Mouse (Mus musculus) midbrain, embryonic 15.5 days (tissue): Measurements from ENCODE around the gene Ccser2. TPM values are rescaled to one million over a fixed set of nuclear protein-coding genes. Genes with fewer than 3 reads are reported as not detected.
A peak's percentile ranks its signal among the peaks of the same experiment; 100 is the strongest.

ENCODE experiments used
- ATAC-seq: fragments of 200-750 bp; cut with Nextera tagmentation; replicated peaks from 2 replicates; pipeline ENCODE4 v1.8.0; 2017; ENCODE audit warnings: moderate TSS enrichment
- H3K27ac ChIP-seq: fragments of 300-500 bp; sonication (generic); 2 replicates; pipeline ENCODE4 v1.5.1; 2015; ENCODE audit warnings: mild to moderate bottlenecking, inconsistent platforms
- H3K27me3 ChIP-seq: fragments of 300-500 bp; sonication (generic); replicated peaks from 2 replicates; pipeline ENCODE4 v1.6.1; 2015; ENCODE audit warnings: inconsistent platforms
- H3K36me3 ChIP-seq: fragments of 300-500 bp; sonication (generic); replicated peaks from 2 replicates; pipeline ENCODE4 v1.6.1; 2015; ENCODE audit warnings: inconsistent platforms
- H3K4me1 ChIP-seq: fragments of 300-500 bp; sonication (generic); 2 replicates; pipeline ENCODE4 v1.6.1; 2015; ENCODE audit warnings: inconsistent platforms
- H3K4me2 ChIP-seq: fragments of 300-500 bp; sonication (generic); 2 replicates; pipeline ENCODE4 v1.6.1; 2015; ENCODE audit warnings: inconsistent platforms, mild to moderate bottlenecking, moderate library complexity
- H3K4me3 ChIP-seq: fragments of 300-500 bp; sonication (generic); 2 replicates; pipeline ENCODE4 v1.5.1; 2015; ENCODE audit warnings: mild to moderate bottlenecking, inconsistent platforms
- H3K9ac ChIP-seq: fragments of 300-500 bp; sonication (generic); 2 replicates; pipeline ENCODE4 v1.6.1; 2015; ENCODE audit warnings: mild to moderate bottlenecking, inconsistent platforms
- H3K9me3 ChIP-seq: fragments of 300-500 bp; sonication (generic); 2 replicates; pipeline ENCODE4 v1.6.1; 2016; ENCODE audit warnings: inconsistent platforms
- WGBS: fragments of 180-500 bp; shearing (Covaris S2); methylation state at CpG from one replicate; pipeline ENCODE4 v1.1.7; 2015; ENCODE audit warnings: mixed read lengths; 5-methylcytosine and 5-hydroxymethylcytosine counted together
- polyA plus RNA-seq: library from polyadenylated mRNA; unstranded; fragments of >200 nt; fragmentation: Nextera tagmentation; extraction: Ambion mirVana; gene quantifications from 2 replicates; pipeline ENCODE4 v1.2.1, GENCODE M21; 2015

Gene Ccser2
- polyA plus RNA-seq, 1 experiment from 2014 or later = 101 TPM

GRCm38 (mm10) chr14:36969861-36970420 lies 1.4 kb upstream of the Ccser2 start:
- H3K4me3 ChIP-seq = no peak overlapping the region
- WGBS = 93% methylated on average over 3 of the region's 3 CpGs
- H3K27ac ChIP-seq = no peak overlapping the region
- no peaks in the 10 kb centered on the region for H3K36me3 ChIP-seq
- no peak for ATAC-seq
- H3K9me3 ChIP-seq = no peaks in the 10 kb centered on the region
- H3K9ac ChIP-seq = no peak overlapping the region
- H3K27me3 ChIP-seq = no peaks in the 10 kb centered on the region
- H3K4me2 ChIP-seq = no peak overlapping the region
- H3K4me1 ChIP-seq = peaks cover 27% of the 10 kb centered on the region

GRCm38 (mm10) chr14:36968076-36968627 lies 425 bp downstream of the Ccser2 start:
- peak overlapping the region; percentile 52 for H3K4me2 ChIP-seq
- H3K9me3 ChIP-seq = no peaks in the 10 kb centered on the region
- under 1% methylated on average over 49 of the region's 49 CpGs for WGBS
- peak overlapping the region; percentile 88 for H3K27ac ChIP-seq
- peak overlapping the region; percentile 83 for H3K4me3 ChIP-seq
- ATAC-seq = peak; percentile 87
- no peaks in the 10 kb centered on the region for H3K36me3 ChIP-seq
- no peaks in the 10 kb centered on the region for H3K27me3 ChIP-seq
- peaks cover 27% of the 10 kb centered on the region for H3K4me1 ChIP-seq
- peak overlapping the region; percentile 84 for H3K9ac ChIP-seq

- Histone ChIP-seq H3K36me3 (no peaks in the 10 kb centered on the region), H3K4me3 (no peak overlapping the region), H3K4me1 (peaks cover 27% of the 10 kb centered on the region), H3K27ac (no peak overlapping the region), H3K4me2 (no peak overlapping the region), H3K27me3 (no peaks in the 10 kb centered on the region), H3K9me3 (no peaks in the 10 kb centered on the region), H3K9ac (no peak overlapping the region)
- 61% methylated on average over 3 of the region's 3 CpGs for WGBS
- no peak for ATAC-seq
Observed at GRCm38 (mm10) chr14:36965421-36965820, 3.2 kb downstream of the Ccser2 start.

GRCm38 (mm10) chr14:36962477-36962876 lies 6.1 kb downstream of the Ccser2 start:
- Histone ChIP-seq H3K9ac (no peak overlapping the region), H3K9me3 (no peaks in the 10 kb centered on the region), H3K4me3 (no peak overlapping the region), H3K36me3 (no peaks in the 10 kb centered on the region), H3K27ac (no peak overlapping the region), H3K27me3 (no peaks in the 10 kb centered on the region), H3K4me1 (peaks cover 20% of the 10 kb centered on the region), H3K4me2 (no peak overlapping the region)
- 96% methylated on average over 2 of the region's 2 CpGs for WGBS
- ATAC-seq = no peak

GRCm38 (mm10) chr14:36957719-36958118 lies 10.9 kb downstream of the Ccser2 start:
- no peaks in the 10 kb centered on the region for H3K4me1 ChIP-seq
- H3K4me2 ChIP-seq = no peak overlapping the region
- no peak overlapping the region for H3K9ac ChIP-seq
- 96% methylated on average over 6 of the region's 6 CpGs for WGBS
- ATAC-seq = no peak
- H3K27me3 ChIP-seq = no peaks in the 10 kb centered on the region
- H3K27ac ChIP-seq = no peak overlapping the region
- H3K36me3 ChIP-seq = no peaks in the 10 kb centered on the region
- H3K9me3 ChIP-seq = no peaks in the 10 kb centered on the region
- no peak overlapping the region for H3K4me3 ChIP-seq

- 85% methylated on average over 6 of the region's 6 CpGs for WGBS
- H3K9me3 ChIP-seq = no peaks in the 10 kb centered on the region
- no peak overlapping the region for H3K4me3 ChIP-seq
- no peak overlapping the region for H3K4me2 ChIP-seq
- H3K36me3 ChIP-seq = no peaks in the 10 kb centered on the region
- H3K27ac ChIP-seq = no peak overlapping the region
- H3K4me1 ChIP-seq = no peaks in the 10 kb centered on the region
- H3K9ac ChIP-seq = no peak overlapping the region
- no peaks in the 10 kb centered on the region for H3K27me3 ChIP-seq
- no peak for ATAC-seq
Observed at GRCm38 (mm10) chr14:36957261-36957660, 11.3 kb downstream of the Ccser2 start.

- H3K9me3 ChIP-seq = no peaks in the 10 kb centered on the region
- H3K4me2 ChIP-seq = no peak overlapping the region
- H3K4me3 ChIP-seq = no peak overlapping the region
- ATAC-seq = no peak
- no peak overlapping the region for H3K27ac ChIP-seq
- no peaks in the 10 kb centered on the region for H3K36me3 ChIP-seq
- no peaks in the 10 kb centered on the region for H3K27me3 ChIP-seq
- H3K4me1 ChIP-seq = no peaks in the 10 kb centered on the region
- 69% methylated on average over 5 of the region's 5 CpGs for WGBS
- H3K9ac ChIP-seq = no peak overlapping the region
Observed at GRCm38 (mm10) chr14:36956717-36957116, 11.9 kb downstream of the Ccser2 start.

GRCm38 (mm10) chr14:36952687-36953426 lies 15.7 kb downstream of the Ccser2 start:
- Histone ChIP-seq H3K36me3 (no peaks in the 10 kb centered on the region), H3K9ac (no peak overlapping the region), H3K27me3 (no peaks in the 10 kb centered on the region), H3K4me1 (no peaks in the 10 kb centered on the region), H3K27ac (no peak overlapping the region), H3K4me2 (no peak overlapping the region), H3K4me3 (no peak overlapping the region), H3K9me3 (no peaks in the 10 kb centered on the region)
- ATAC-seq = peak; percentile 19; the same call in 1 of the 2 replicates
- WGBS = 89% methylated on average over 10 of the region's 10 CpGs

GRCm38 (mm10) chr14:36952142-36952541 lies 16.4 kb downstream of the Ccser2 start:
- H3K4me2 ChIP-seq = no peak overlapping the region
- no peaks in the 10 kb centered on the region for H3K36me3 ChIP-seq
- no peak overlapping the region for H3K9ac ChIP-seq
- no peaks in the 10 kb centered on the region for H3K4me1 ChIP-seq
- no peaks in the 10 kb centered on the region for H3K9me3 ChIP-seq
- no peak overlapping the region for H3K27ac ChIP-seq
- WGBS = 23% methylated on average over 2 of the region's 2 CpGs
- peak; percentile 25; the same call in 1 of the 2 replicates for ATAC-seq
- no peaks in the 10 kb centered on the region for H3K27me3 ChIP-seq
- H3K4me3 ChIP-seq = no peak overlapping the region

GRCm38 (mm10) chr14:36942716-36943115 lies 25.9 kb downstream of the Ccser2 start:
- H3K9ac ChIP-seq = no peak overlapping the region
- no peaks in the 10 kb centered on the region for H3K27me3 ChIP-seq
- peaks cover 16% of the 10 kb centered on the region; the same call in 1 of the 2 replicates for H3K36me3 ChIP-seq
- no peaks in the 10 kb centered on the region for H3K9me3 ChIP-seq
- H3K27ac ChIP-seq = no peak overlapping the region
- no peaks in the 10 kb centered on the region for H3K4me1 ChIP-seq
- no peak overlapping the region for H3K4me2 ChIP-seq
- 0 out of 2 replicates have a peak, but pooled peaks have one; percentile 19 for ATAC-seq
- H3K4me3 ChIP-seq = no peak overlapping the region
- WGBS = 65% methylated on average over 5 of the region's 5 CpGs

- no peak overlapping the region for H3K9ac ChIP-seq
- H3K4me1 ChIP-seq = no peaks in the 10 kb centered on the region
- ATAC-seq = no peak; the same call in 1 of the 2 replicates
- 53% methylated on average over 2 of the region's 2 CpGs for WGBS
- no peak overlapping the region for H3K4me2 ChIP-seq
- no peak overlapping the region for H3K4me3 ChIP-seq
- H3K27me3 ChIP-seq = no peaks in the 10 kb centered on the region
- H3K27ac ChIP-seq = no peak overlapping the region
- no peaks in the 10 kb centered on the region for H3K9me3 ChIP-seq
- peaks cover 16% of the 10 kb centered on the region; the same call in 1 of the 2 replicates for H3K36me3 ChIP-seq
Observed at GRCm38 (mm10) chr14:36937941-36938340, 30.6 kb downstream of the Ccser2 start.

GRCm38 (mm10) chr14:36937080-36937878 lies 31.3 kb downstream of the Ccser2 start:
- no peak overlapping the region for H3K9ac ChIP-seq
- no peaks in the 10 kb centered on the region for H3K4me1 ChIP-seq
- H3K27me3 ChIP-seq = no peaks in the 10 kb centered on the region
- ATAC-seq = peak; percentile 38; the same call in 1 of the 2 replicates
- H3K27ac ChIP-seq = no peak overlapping the region
- WGBS = 74% methylated on average over 7 of the region's 7 CpGs
- H3K4me2 ChIP-seq = no peak overlapping the region
- no peak overlapping the region for H3K4me3 ChIP-seq
- H3K36me3 ChIP-seq = peaks cover 16% of the 10 kb centered on the region; the same call in 1 of the 2 replicates
- no peaks in the 10 kb centered on the region for H3K9me3 ChIP-seq
